Mouse (Mus musculus): ENCODE data around the gene Ppt1. TPM values are rescaled to one million over a fixed set of nuclear protein-coding genes. Genes with fewer than 3 reads are reported as not detected.

Ppt1 gene
- polyA plus RNA-seq, 1 experiment, result 0.14 TPM

GRCm38 (mm10) chr4:122890881-122891481 is 54.9 kb downstream of the Ppt1 start:
- no peaks in the 10 kb centered on the region for H3K36me3 ChIP-seq (ENCODE audit: control insufficient read depth)
- TF ChIP-seq TAL1 (IDR thresholded peaks at IDR 0.05; ENCODE audit: low read length), result no peak
- no peak for TF ChIP-seq GATA1 (IDR thresholded peaks at IDR 0.05; ENCODE audit: low read length)
- no peak overlapping the region for H3K4me3 ChIP-seq (replicated peaks)
- no peaks in the 10 kb centered on the region for H3K9me3 ChIP-seq (ENCODE audit: control insufficient read depth, low read length)
- H3K4me1 ChIP-seq (ENCODE audit: control insufficient read depth), result peaks cover 27% of the 10 kb centered on the region
- H3K27me3 ChIP-seq (ENCODE audit: control insufficient read depth), result no peaks in the 10 kb centered on the region

GRCm38 (mm10) chr4:122891597-122891996 is 55.6 kb downstream of the Ppt1 start:
- Histone ChIP-seq H3K27me3 (ENCODE audit: control insufficient read depth) (no peaks in the 10 kb centered on the region), H3K9me3 (ENCODE audit: control insufficient read depth, low read length) (no peaks in the 10 kb centered on the region), H3K4me1 (ENCODE audit: control insufficient read depth) (peaks cover 24% of the 10 kb centered on the region), H3K4me3 (replicated peaks) (no peak overlapping the region), H3K36me3 (ENCODE audit: control insufficient read depth) (no peaks in the 10 kb centered on the region)
- no peak for TF ChIP-seq TAL1 (IDR thresholded peaks at IDR 0.05; ENCODE audit: low read length)

GRCm38 (mm10) chr4:122892157-122892556 is 56.1 kb downstream of the Ppt1 start:
- TF ChIP-seq GATA1 (IDR thresholded peaks at IDR 0.05; ENCODE audit: low read length) (no peak), TAL1 (IDR thresholded peaks at IDR 0.05; ENCODE audit: low read length) (no peak)
- H3K4me1 ChIP-seq (ENCODE audit: control insufficient read depth), result peaks cover 18% of the 10 kb centered on the region
- no peaks in the 10 kb centered on the region for H3K36me3 ChIP-seq (ENCODE audit: control insufficient read depth)
- H3K4me3 ChIP-seq (replicated peaks), result no peak overlapping the region
- H3K27me3 ChIP-seq (ENCODE audit: control insufficient read depth), result no peaks in the 10 kb centered on the region
- H3K9me3 ChIP-seq (ENCODE audit: control insufficient read depth, low read length), result no peaks in the 10 kb centered on the region

- H3K9me3 ChIP-seq (ENCODE audit: control insufficient read depth, low read length), result no peaks in the 10 kb centered on the region
- H3K4me3 ChIP-seq (replicated peaks), result no peak overlapping the region
These were observed 61.7 kb downstream of the Ppt1 start for GRCm38 (mm10) chr4:122897750-122898149.

GRCm38 (mm10) chr4:122898313-122898712 is 62.3 kb downstream of the Ppt1 start:
- Histone ChIP-seq H3K36me3 (ENCODE audit: control insufficient read depth) (no peaks in the 10 kb centered on the region), H3K4me3 (replicated peaks) (no peak overlapping the region), H3K9me3 (ENCODE audit: control insufficient read depth, low read length) (no peaks in the 10 kb centered on the region), H3K4me1 (ENCODE audit: control insufficient read depth) (no peaks in the 10 kb centered on the region), H3K27me3 (ENCODE audit: control insufficient read depth) (no peaks in the 10 kb centered on the region)
- TF ChIP-seq GATA1 (IDR thresholded peaks at IDR 0.05; ENCODE audit: low read length), result no peak
- TF ChIP-seq TAL1 (IDR thresholded peaks at IDR 0.05; ENCODE audit: low read length), result no peak

More at GRCm38 (mm10) chr4:122897750-122898149, 61.7 kb downstream of the Ppt1 start:
- H3K4me1 ChIP-seq (ENCODE audit: control insufficient read depth), result no peaks in the 10 kb centered on the region
- no peak for TF ChIP-seq TAL1 (IDR thresholded peaks at IDR 0.05; ENCODE audit: low read length)
- no peak for TF ChIP-seq GATA1 (IDR thresholded peaks at IDR 0.05; ENCODE audit: low read length)
- H3K27me3 ChIP-seq (ENCODE audit: control insufficient read depth), result no peaks in the 10 kb centered on the region
- H3K36me3 ChIP-seq (ENCODE audit: control insufficient read depth), result no peaks in the 10 kb centered on the region

- Histone ChIP-seq H3K27me3 (ENCODE audit: control insufficient read depth) (no peaks in the 10 kb centered on the region), H3K36me3 (ENCODE audit: control insufficient read depth) (no peaks in the 10 kb centered on the region), H3K9me3 (ENCODE audit: control insufficient read depth, low read length) (no peaks in the 10 kb centered on the region), H3K4me3 (replicated peaks) (no peak overlapping the region), H3K4me1 (ENCODE audit: control insufficient read depth) (no peaks in the 10 kb centered on the region)
- TF ChIP-seq GATA1 (IDR thresholded peaks at IDR 0.05; ENCODE audit: low read length) (no peak), TAL1 (IDR thresholded peaks at IDR 0.05; ENCODE audit: low read length) (no peak)
These were observed 66.1 kb downstream of the Ppt1 start for GRCm38 (mm10) chr4:122902156-122902555.

GRCm38 (mm10) chr4:122903709-122904108 is 67.7 kb downstream of the Ppt1 start:
- TF ChIP-seq GATA1 (IDR thresholded peaks at IDR 0.05; ENCODE audit: low read length) (no peak), TAL1 (IDR thresholded peaks at IDR 0.05; ENCODE audit: low read length) (no peak)
- no peak overlapping the region for H3K4me3 ChIP-seq (replicated peaks)
- peaks cover 3% of the 10 kb centered on the region; the same call in 1 of the 2 replicates for H3K9me3 ChIP-seq (ENCODE audit: control insufficient read depth, low read length)
- no peaks in the 10 kb centered on the region for H3K36me3 ChIP-seq (ENCODE audit: control insufficient read depth)
- no peaks in the 10 kb centered on the region for H3K27me3 ChIP-seq (ENCODE audit: control insufficient read depth)
- H3K4me1 ChIP-seq (ENCODE audit: control insufficient read depth), result no peaks in the 10 kb centered on the region

GRCm38 (mm10) chr4:122905359-122905758 is 69.3 kb downstream of the Ppt1 start:
- peaks cover 3% of the 10 kb centered on the region; the same call in 1 of the 2 replicates for H3K9me3 ChIP-seq (ENCODE audit: control insufficient read depth, low read length)
- no peaks in the 10 kb centered on the region for H3K4me1 ChIP-seq (ENCODE audit: control insufficient read depth)
- TF ChIP-seq GATA1 (IDR thresholded peaks at IDR 0.05; ENCODE audit: low read length) (no peak), TAL1 (IDR thresholded peaks at IDR 0.05; ENCODE audit: low read length) (no peak)
- H3K4me3 ChIP-seq (replicated peaks), result no peak overlapping the region
- no peaks in the 10 kb centered on the region for H3K27me3 ChIP-seq (ENCODE audit: control insufficient read depth)
- no peaks in the 10 kb centered on the region for H3K36me3 ChIP-seq (ENCODE audit: control insufficient read depth)

Other genes starting within 250 kb of the Ppt1 start
- not detected in 2 replicates for gene 9530002B09Rik, start 147.0 kb upstream of the Ppt1 start, polyA plus RNA-seq (2012)
- 0.52 and 0.64 TPM in 2 replicates for gene Cap1, start 49.8 kb downstream of the Ppt1 start, polyA plus RNA-seq (2012)
- gene Mfsd2a, start 124.9 kb downstream of the Ppt1 start, polyA plus RNA-seq (2012), result not detected in 2 replicates
- 0.02 TPM in 1 of 2 replicates, not detected in the other for gene Mycl, start 159.4 kb downstream of the Ppt1 start, polyA plus RNA-seq (2012)
- 0.04 TPM in 1 of 2 replicates, not detected in the other for gene Trit1, start 180.4 kb downstream of the Ppt1 start, polyA plus RNA-seq (2012)

Data from erythroblast, embryonic 14.5 days (primary cell).